19 mouse cellular contexts compared by ENCODE assay signal in the genomic region with DNA sequence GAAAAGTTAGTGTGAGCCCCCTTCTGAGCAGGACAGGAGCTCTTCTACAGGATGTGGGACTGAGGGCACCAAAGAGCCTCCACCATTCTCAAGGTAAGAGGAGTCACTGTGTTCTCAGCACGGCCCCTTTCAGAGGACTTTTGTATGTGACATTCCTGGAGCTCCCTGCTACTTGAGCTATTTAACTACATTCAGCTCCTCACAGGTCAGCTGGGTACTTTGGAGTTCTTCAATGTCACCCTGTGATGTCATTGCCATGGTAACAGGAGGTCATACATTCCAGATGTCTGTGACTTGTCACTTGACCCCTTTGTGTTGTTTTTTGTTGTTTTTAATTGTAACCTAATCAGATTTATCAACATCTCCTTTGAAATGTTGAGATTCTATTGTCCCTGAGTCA.
A peak's percentile ranks its signal among the peaks of the same experiment; 100 is the strongest.
DNase-seq lines count a peak whose midpoint lies in the region; ATAC-seq and TF ChIP-seq lines count a peak whose summit lies in the region.
"Had no signal": no experiment of that assay in that cellular context is flagged by ENCODE, and none has a peak within 500 bp of the region (broad histone marks: within the 10 kb centered on the region; RNA-seq: fewer than 3 reads in every experiment).

No protein-coding gene starts in this region.

- H3K4me2 ChIP-seq in kidney, postnatal 0 days (ENCODE audit: low read length): no peak overlapping the region
- H3K4me2 ChIP-seq in forebrain, embryonic 15.5 days (replicated peaks): no peak overlapping the region
- H3K4me2 ChIP-seq: heart, embryonic 11.5 days; hindbrain, embryonic 13.5 days had no signal

- no peaks in the 10 kb centered on the region for H3K27me3 ChIP-seq in kidney, postnatal 0 days (ENCODE audit: insufficient read depth, low read length)
- H3K27me3 ChIP-seq in forebrain, embryonic 15.5 days: no peaks in the 10 kb centered on the region
- H3K27me3 ChIP-seq: CH12.LX; hindbrain, embryonic 13.5 days had no signal

- H3K9me3 ChIP-seq in kidney, postnatal 0 days (replicated peaks; ENCODE audit: low read length): no peaks in the 10 kb centered on the region
- no peaks in the 10 kb centered on the region for H3K9me3 ChIP-seq in forebrain, embryonic 15.5 days
- H3K9me3 ChIP-seq: hindbrain, embryonic 13.5 days; midbrain, embryonic 10.5 days had no signal

- no peak overlapping the region; the same call in 1 of the 2 replicates for H3K27ac ChIP-seq in kidney, postnatal 0 days
- no peak overlapping the region for H3K27ac ChIP-seq in forebrain, embryonic 15.5 days (replicated peaks)
- H3K27ac ChIP-seq: hindbrain, embryonic 13.5 days; midbrain, embryonic 10.5 days had no signal

- TF ChIP-seq CTCF in kidney, postnatal 0 days (IDR thresholded peaks at IDR 0.05; ENCODE audit: low read depth): no peak

- 48% methylated on average over 1 of the region's 1 CpGs for WGBS in kidney, postnatal 0 days
- 20% methylated on average over 1 of the region's 1 CpGs for WGBS in forebrain, embryonic 15.5 days

- no peaks in the 10 kb centered on the region for H3K36me3 ChIP-seq in kidney, postnatal 0 days (ENCODE audit: insufficient read depth, low read length)
- H3K36me3 ChIP-seq in forebrain, embryonic 15.5 days: no peaks in the 10 kb centered on the region
- H3K36me3 ChIP-seq: hindbrain, embryonic 13.5 days; midbrain, embryonic 10.5 days had no signal

- DNase-seq in kidney, postnatal 0 days (ENCODE audit: low spot score): peak; percentile 33
- DNase-seq in kidney, adult 9 months: no peak
- peak; percentile 75 for DNase-seq in R1 (ENCODE audit: low read depth, low spot score)
- DNase-seq in embryo, embryonic 9.5 days (ENCODE audit: extremely low spot score): peak; percentile 45
- peak; percentile 5 for DNase-seq in retina, embryonic 14.5 days (ENCODE audit: low spot score)
- DNase-seq: adrenal gland, adult 8-10 months; cerebellum, adult 9-11 months; heart, postnatal 10 days; liver; right cerebral cortex, adult 18-20 months; thymus, postnatal 25 days had no signal

- H3K4me1 ChIP-seq in kidney, postnatal 0 days (replicated peaks; ENCODE audit: insufficient read depth, low read length): no peaks in the 10 kb centered on the region; the same call in 1 of the 2 replicates
- no peaks in the 10 kb centered on the region for H3K4me1 ChIP-seq in forebrain, embryonic 15.5 days
- H3K4me1 ChIP-seq: hindbrain, embryonic 13.5 days had no signal

- H3K9ac ChIP-seq in kidney, postnatal 0 days (ENCODE audit: low read depth, low read length): no peak overlapping the region
- H3K9ac ChIP-seq in forebrain, embryonic 15.5 days (replicated peaks): no peak overlapping the region
- H3K9ac ChIP-seq: hindbrain, embryonic 13.5 days had no signal

- no peak for ATAC-seq in kidney, postnatal 0 days (replicated peaks; ENCODE audit: low FRiP score, low read depth)
- no peak for ATAC-seq in erythroid progenitor cell, adult 5-6 weeks (replicated peaks; ENCODE audit: low FRiP score, poor library complexity, severe bottlenecking)
- no peak for ATAC-seq in forebrain, embryonic 15.5 days (replicated peaks)
- ATAC-seq: forebrain, embryonic 14.5 days; intestine, embryonic 16.5 days had no signal

- H3K4me3 ChIP-seq in kidney, postnatal 0 days (replicated peaks; ENCODE audit: low read depth, low read length): no peak overlapping the region
- H3K4me3 ChIP-seq in forebrain, embryonic 15.5 days: no peak overlapping the region
- H3K4me3 ChIP-seq: hindbrain, embryonic 13.5 days; midbrain, embryonic 10.5 days had no signal
